Mouse (Mus musculus) erythroblast, embryonic 14.5 days (primary cell): ENCODE data around the gene Clec16a.

Experiments used
- GATA1 ChIP-seq: IDR thresholded peaks from 2 replicates; pipeline ENCODE4 v1.6.1; 2012; ENCODE audit warnings: low read length, inconsistent platforms, mixed read lengths
- TAL1 ChIP-seq: IDR thresholded peaks from 3 replicates; pipeline ENCODE4 v1.6.1; 2012; ENCODE audit warnings: low read length, inconsistent platforms, mixed read lengths

DNA sequence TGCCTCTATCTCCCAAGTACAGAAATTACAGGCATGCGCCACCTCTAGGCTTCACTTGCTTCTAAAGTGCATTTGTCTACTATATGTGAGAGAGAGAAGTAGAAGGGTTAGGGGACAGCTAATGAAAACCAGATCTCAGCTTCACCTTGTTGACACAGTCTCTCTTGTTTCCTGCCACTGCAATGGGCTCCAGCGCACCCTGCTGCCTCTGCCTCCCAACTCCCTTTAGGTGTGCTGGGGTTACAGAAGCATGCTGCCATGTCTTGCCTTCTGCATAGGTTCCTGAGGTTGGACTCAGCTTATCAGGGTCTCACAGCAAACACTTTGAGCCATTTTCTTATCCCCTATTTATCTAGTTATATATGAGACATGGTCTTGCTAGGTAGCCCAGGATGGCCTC lies 129.8 kb downstream of the Clec16a start:
- TF ChIP-seq GATA1 (no peak), TAL1 (no peak)
